Mouse (Mus musculus): Measurements from ENCODE around the gene Adgrf3. TPM values are rescaled to one million over a fixed set of nuclear protein-coding genes. Genes with fewer than 3 reads are reported as not detected.

Gene Adgrf3
- polyA plus RNA-seq, 1 experiment, result 0.22 TPM

- no peak for TF ChIP-seq MYOD1 (IDR thresholded peaks at IDR 0.05; ENCODE audit: control insufficient read depth in 1 of 3, insufficient read length in 2 of 3, low read depth in 2 of 3)
- no peak for TF ChIP-seq USF1 (IDR thresholded peaks at IDR 0.05; ENCODE audit: low read depth)
- no peak for TF ChIP-seq SRF (IDR thresholded peaks at IDR 0.05; ENCODE audit: control insufficient read depth, insufficient read length, low read depth)
- no peak for TF ChIP-seq POLR2A (IDR thresholded peaks at IDR 0.05; ENCODE audit: insufficient read length, low read depth)
- TF ChIP-seq CEBPB (IDR thresholded peaks at IDR 0.05; ENCODE audit: insufficient read depth, poor library complexity, severe bottlenecking), result no peak
- no peak for TF ChIP-seq TCF3 (IDR thresholded peaks at IDR 0.05; ENCODE audit: insufficient read length, low read depth)
- TF ChIP-seq POLR2AphosphoS2 (IDR thresholded peaks at IDR 0.05; ENCODE audit: insufficient read length, low read depth), result no peak
- TF ChIP-seq MAX (IDR thresholded peaks at IDR 0.05; ENCODE audit: low read depth), result no peak
- no peak for TF ChIP-seq REST (IDR thresholded peaks at IDR 0.05; ENCODE audit: insufficient read depth, insufficient read length)
- no peak for TF ChIP-seq E2F4 (IDR thresholded peaks at IDR 0.05; ENCODE audit: insufficient read depth)
- TF ChIP-seq TCF12 (IDR thresholded peaks at IDR 0.05; ENCODE audit: insufficient read depth, poor library complexity, severe bottlenecking), result no peak
- TF ChIP-seq MYOG (IDR thresholded peaks at IDR 0.05; ENCODE audit: control insufficient read depth in 1 of 3, insufficient read depth in 1 of 3, insufficient read length in 2 of 3, low read depth in 2 of 3), result no peak
- no peak overlapping the region for H3K4me3 ChIP-seq
- peaks cover 2% of the 10 kb centered on the region for H3K36me3 ChIP-seq (ENCODE audit: control insufficient read depth, insufficient read depth)
- no peaks in the 10 kb centered on the region for H3K27me3 ChIP-seq (ENCODE audit: control insufficient read depth, insufficient read depth, insufficient read length)
- H3K4me2 ChIP-seq (ENCODE audit: low read depth), result peak overlapping the region; percentile 48
- no peak overlapping the region for H3ac ChIP-seq (ENCODE audit: control insufficient read depth, insufficient read length)
- H3K79me2 ChIP-seq (ENCODE audit: control insufficient read depth, insufficient read depth), result peaks cover 97% of the 10 kb centered on the region
These were observed 36.9 kb upstream of the Adgrf3 start for GRCm38 (mm10) chr5:30242410-30242809.

DNA sequence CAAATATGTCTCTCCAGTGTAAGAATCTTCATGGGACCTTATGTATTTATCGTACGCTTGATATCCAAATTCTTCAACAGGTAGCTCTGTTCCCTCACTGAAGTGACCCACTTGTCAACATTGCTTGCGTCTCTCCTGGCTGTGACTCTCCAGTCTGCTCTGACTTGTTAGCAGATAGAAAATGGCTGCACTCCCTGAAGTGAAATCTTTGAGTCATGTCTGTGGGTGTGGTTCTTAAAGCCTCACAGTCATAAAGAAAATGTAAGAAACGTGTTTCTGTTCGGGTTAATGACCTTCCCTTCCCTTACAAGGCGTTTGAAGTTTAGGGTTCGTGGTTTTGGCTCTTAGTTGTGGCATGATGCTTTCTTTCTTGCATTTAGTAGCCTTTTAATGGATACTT is 35.0 kb upstream of the Adgrf3 start:
- TF ChIP-seq TCF3 (IDR thresholded peaks at IDR 0.05; ENCODE audit: insufficient read length, low read depth) (no peak), TCF12 (IDR thresholded peaks at IDR 0.05; ENCODE audit: insufficient read depth, poor library complexity, severe bottlenecking) (no peak), E2F4 (IDR thresholded peaks at IDR 0.05; ENCODE audit: insufficient read depth) (no peak), USF1 (IDR thresholded peaks at IDR 0.05; ENCODE audit: low read depth) (no peak), MYOG (IDR thresholded peaks at IDR 0.05; ENCODE audit: control insufficient read depth in 1 of 3, insufficient read depth in 1 of 3, insufficient read length in 2 of 3, low read depth in 2 of 3) (no peak), CEBPB (IDR thresholded peaks at IDR 0.05; ENCODE audit: insufficient read depth, poor library complexity, severe bottlenecking) (no peak), MYOD1 (IDR thresholded peaks at IDR 0.05; ENCODE audit: control insufficient read depth in 1 of 3, insufficient read length in 2 of 3, low read depth in 2 of 3) (no peak)
- Histone ChIP-seq H3K4me2 (ENCODE audit: low read depth) (peak overlapping the region; percentile 35), H3ac (ENCODE audit: control insufficient read depth, insufficient read length) (no peak overlapping the region), H3K36me3 (ENCODE audit: control insufficient read depth, insufficient read depth) (no peaks in the 10 kb centered on the region), H3K79me2 (ENCODE audit: control insufficient read depth, insufficient read depth) (peaks cover 98% of the 10 kb centered on the region), H3K27me3 (ENCODE audit: control insufficient read depth, insufficient read depth, insufficient read length) (no peaks in the 10 kb centered on the region), H3K4me3 (no peak overlapping the region)

DNA sequence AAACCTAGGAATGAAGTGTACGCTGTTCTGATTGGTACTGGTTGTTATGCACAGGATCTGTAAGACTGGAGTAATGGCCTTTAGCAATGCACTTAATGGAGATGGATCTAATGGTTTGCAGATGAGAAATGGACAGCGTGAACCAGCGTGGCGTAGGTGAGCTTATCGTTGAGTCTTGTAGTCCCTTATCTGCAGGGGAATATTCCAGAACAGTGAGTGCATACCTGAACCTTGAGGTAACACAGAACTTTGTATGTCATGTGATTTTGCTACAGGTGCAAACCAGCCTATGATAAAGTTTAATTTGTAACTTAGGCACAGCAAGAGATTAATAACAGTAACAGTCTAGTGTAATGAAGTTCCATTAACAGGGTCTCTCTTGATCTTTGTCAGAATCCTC is 33.0 kb upstream of the Adgrf3 start:
- H3K79me2 ChIP-seq (ENCODE audit: control insufficient read depth, insufficient read depth), result peaks cover 98% of the 10 kb centered on the region
- no peaks in the 10 kb centered on the region for H3K36me3 ChIP-seq (ENCODE audit: control insufficient read depth, insufficient read depth)
- TF ChIP-seq MYOG (IDR thresholded peaks at IDR 0.05; ENCODE audit: control insufficient read depth in 1 of 3, insufficient read depth in 1 of 3, insufficient read length in 2 of 3, low read depth in 2 of 3) (no peak), MYOD1 (IDR thresholded peaks at IDR 0.05; ENCODE audit: control insufficient read depth in 1 of 3, insufficient read length in 2 of 3, low read depth in 2 of 3) (no peak), POLR2AphosphoS2 (IDR thresholded peaks at IDR 0.05; ENCODE audit: insufficient read length, low read depth) (no peak), REST (IDR thresholded peaks at IDR 0.05; ENCODE audit: insufficient read depth, insufficient read length) (no peak), TCF12 (IDR thresholded peaks at IDR 0.05; ENCODE audit: insufficient read depth, poor library complexity, severe bottlenecking) (no peak), MAX (IDR thresholded peaks at IDR 0.05; ENCODE audit: low read depth) (no peak), E2F4 (IDR thresholded peaks at IDR 0.05; ENCODE audit: insufficient read depth) (no peak), USF1 (IDR thresholded peaks at IDR 0.05; ENCODE audit: low read depth) (no peak), POLR2A (IDR thresholded peaks at IDR 0.05; ENCODE audit: insufficient read length, low read depth) (no peak), TCF3 (IDR thresholded peaks at IDR 0.05; ENCODE audit: insufficient read length, low read depth) (no peak), SRF (IDR thresholded peaks at IDR 0.05; ENCODE audit: control insufficient read depth, insufficient read length, low read depth) (no peak), CEBPB (IDR thresholded peaks at IDR 0.05; ENCODE audit: insufficient read depth, poor library complexity, severe bottlenecking) (no peak)
- H3ac ChIP-seq (ENCODE audit: control insufficient read depth, insufficient read length), result no peak overlapping the region
- no peak overlapping the region for H3K4me3 ChIP-seq
- no peak overlapping the region for H3K4me2 ChIP-seq (ENCODE audit: low read depth)
- H3K27me3 ChIP-seq (ENCODE audit: control insufficient read depth, insufficient read depth, insufficient read length), result no peaks in the 10 kb centered on the region

DNA sequence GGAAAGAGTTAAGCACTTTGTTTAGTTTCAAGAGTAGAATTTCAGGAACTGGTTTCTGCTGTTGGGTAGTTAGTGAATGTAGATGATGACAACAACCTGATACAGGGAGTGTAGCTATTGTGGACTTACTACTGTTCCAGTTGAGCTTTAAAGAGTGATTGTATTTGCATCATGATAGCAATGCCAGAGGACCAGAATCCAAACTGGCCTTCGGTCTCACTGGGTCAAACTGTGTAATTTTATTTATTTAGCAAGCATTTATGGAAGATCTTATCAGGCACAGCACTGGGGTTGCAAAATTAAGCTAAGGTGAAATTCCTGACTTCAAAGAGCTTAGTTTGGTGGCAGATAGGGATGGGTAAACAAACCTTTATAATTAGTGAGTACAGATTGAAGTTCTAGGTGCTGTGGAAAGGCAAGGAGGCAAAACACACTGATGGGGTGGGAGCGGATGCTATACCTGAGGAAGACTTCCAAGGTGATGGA is 30.2 kb upstream of the Adgrf3 start:
- H3K4me3 ChIP-seq, result no peak overlapping the region
- H3K4me2 ChIP-seq (ENCODE audit: low read depth), result no peak overlapping the region
- H3K36me3 ChIP-seq (ENCODE audit: control insufficient read depth, insufficient read depth), result no peaks in the 10 kb centered on the region
- TF ChIP-seq TCF3 (IDR thresholded peaks at IDR 0.05; ENCODE audit: insufficient read length, low read depth), result no peak
- TF ChIP-seq TCF12 (IDR thresholded peaks at IDR 0.05; ENCODE audit: insufficient read depth, poor library complexity, severe bottlenecking), result no peak
- TF ChIP-seq POLR2AphosphoS2 (IDR thresholded peaks at IDR 0.05; ENCODE audit: insufficient read length, low read depth), result no peak
- no peak for TF ChIP-seq POLR2A (IDR thresholded peaks at IDR 0.05; ENCODE audit: insufficient read length, low read depth)
- no peak for TF ChIP-seq SRF (IDR thresholded peaks at IDR 0.05; ENCODE audit: control insufficient read depth, insufficient read length, low read depth)
- no peak for TF ChIP-seq CEBPB (IDR thresholded peaks at IDR 0.05; ENCODE audit: insufficient read depth, poor library complexity, severe bottlenecking)
- TF ChIP-seq REST (IDR thresholded peaks at IDR 0.05; ENCODE audit: insufficient read depth, insufficient read length), result no peak
- TF ChIP-seq MYOG (IDR thresholded peaks at IDR 0.05; ENCODE audit: control insufficient read depth in 1 of 3, insufficient read depth in 1 of 3, insufficient read length in 2 of 3, low read depth in 2 of 3), result no peak
- no peak for TF ChIP-seq MYOD1 (IDR thresholded peaks at IDR 0.05; ENCODE audit: control insufficient read depth in 1 of 3, insufficient read length in 2 of 3, low read depth in 2 of 3)
- H3ac ChIP-seq (ENCODE audit: control insufficient read depth, insufficient read length), result no peak overlapping the region
- no peaks in the 10 kb centered on the region for H3K27me3 ChIP-seq (ENCODE audit: control insufficient read depth, insufficient read depth, insufficient read length)
- peaks cover 89% of the 10 kb centered on the region for H3K79me2 ChIP-seq (ENCODE audit: control insufficient read depth, insufficient read depth)

Data from myocyte (in vitro differentiated cells).